Mouse (Mus musculus) liver, postnatal 0 days (tissue): ENCODE measurements at regions not wholly inside any gene's neighbourhood (a gene's known extent, or its start where the extent isn't known, plus 50 kb on each side); places are given as distances from the start of the nearest gene placed in this dataset.

Experiments used
- CTCF ChIP-seq: sonication (generic); IDR thresholded peaks from 2 replicates; pipeline ENCODE4 v1.5.1; 2016; ENCODE audit warnings: antibody characterized with exemption, low read depth
- EP300 ChIP-seq: IDR thresholded peaks from 2 replicates; pipeline ENCODE4 v1.6.1; 2016; ENCODE audit warnings: antibody characterized with exemption, low read depth, mild to moderate bottlenecking

DNA sequence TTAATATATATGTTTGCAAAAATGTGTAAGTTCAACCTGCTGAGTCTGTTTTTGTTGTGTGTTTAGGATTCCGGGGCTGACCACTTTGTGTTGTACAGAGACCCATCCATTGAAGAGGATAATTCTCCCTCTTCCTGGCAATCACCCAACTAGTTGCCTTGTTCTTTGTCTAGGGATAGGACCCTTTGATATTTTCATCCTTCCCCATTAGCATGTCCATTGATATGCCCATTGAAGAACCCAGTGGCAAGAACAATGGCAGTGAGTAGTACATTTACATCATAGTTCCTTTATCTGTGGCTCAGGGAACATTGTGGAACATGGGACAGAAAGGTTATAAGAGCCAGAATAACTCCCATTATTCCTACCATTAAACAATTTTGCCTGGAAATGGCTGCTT is 160.9 kb upstream of the Irx4 start:
- TF ChIP-seq CTCF (no peak), EP300 (no peak)
